Mouse (Mus musculus) liver (tissue): Measurements from ENCODE around the gene Axl.

Experiments
- DNase-seq: peaks from one replicate; pipeline ENCODE4 v3.0.0-alpha.2; 2020; ENCODE audit warnings: mixed read lengths

Axl gene

GRCm38 (mm10) chr7:25709961-25710360, 78.5 kb downstream of the Axl start:
- DNase-seq = no peak

- no peak for DNase-seq
These were observed 80.8 kb downstream of the Axl start for GRCm38 (mm10) chr7:25707581-25708292.
